Mouse (Mus musculus) B cell, adult 62 days (primary cell): ENCODE measurements around the gene Plxnb2. TPM values are rescaled to one million over a fixed set of nuclear protein-coding genes. Genes with fewer than 3 reads are reported as not detected.

Experiments used
- total RNA-seq: library from RNA; stranded (reverse); gene quantifications from 4 replicates; pipeline ENCODE4 v1.2.4, GENCODE M21; 2023

The Plxnb2 gene
- total RNA-seq = 9.1 to 12.3 TPM (median 11.3 TPM) in 4 replicates

DNA sequence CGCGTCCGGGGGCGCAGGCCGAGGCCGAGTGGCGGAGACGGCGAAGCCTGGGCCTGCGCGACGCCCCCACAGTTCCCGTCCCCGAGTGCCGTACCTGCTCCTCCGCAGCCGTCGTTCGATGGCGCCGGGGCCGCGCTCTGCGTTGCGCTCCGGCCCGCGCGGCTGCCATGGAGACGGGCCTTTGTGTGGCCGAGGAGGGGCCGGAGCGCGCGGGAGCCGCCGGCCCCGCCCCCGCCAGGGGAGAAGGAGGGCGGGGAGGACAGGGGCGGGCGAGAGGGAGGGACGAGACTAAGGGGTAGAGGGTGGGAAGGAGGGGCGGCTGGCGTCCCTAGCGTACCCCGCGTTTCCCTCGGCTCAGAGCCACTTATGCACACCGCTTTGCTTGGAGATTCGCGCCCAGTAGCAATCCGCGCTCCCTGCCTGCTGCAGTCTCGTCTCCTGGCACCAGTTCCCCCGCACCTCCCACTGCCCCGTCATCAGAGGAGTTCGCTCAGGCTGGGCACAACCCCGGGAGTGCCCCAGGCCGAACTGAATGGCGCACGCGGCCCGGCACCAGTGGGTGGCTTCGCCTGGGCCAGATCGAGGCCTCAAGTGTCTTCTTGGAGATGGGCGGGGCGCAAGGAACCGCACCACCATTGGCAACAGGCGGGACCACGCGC, at the start of gene Plxnb2:
TSS of gene Plxnb2 (minus strand) at position 218 of the 659 bp plus-strand sequence.

DNA sequence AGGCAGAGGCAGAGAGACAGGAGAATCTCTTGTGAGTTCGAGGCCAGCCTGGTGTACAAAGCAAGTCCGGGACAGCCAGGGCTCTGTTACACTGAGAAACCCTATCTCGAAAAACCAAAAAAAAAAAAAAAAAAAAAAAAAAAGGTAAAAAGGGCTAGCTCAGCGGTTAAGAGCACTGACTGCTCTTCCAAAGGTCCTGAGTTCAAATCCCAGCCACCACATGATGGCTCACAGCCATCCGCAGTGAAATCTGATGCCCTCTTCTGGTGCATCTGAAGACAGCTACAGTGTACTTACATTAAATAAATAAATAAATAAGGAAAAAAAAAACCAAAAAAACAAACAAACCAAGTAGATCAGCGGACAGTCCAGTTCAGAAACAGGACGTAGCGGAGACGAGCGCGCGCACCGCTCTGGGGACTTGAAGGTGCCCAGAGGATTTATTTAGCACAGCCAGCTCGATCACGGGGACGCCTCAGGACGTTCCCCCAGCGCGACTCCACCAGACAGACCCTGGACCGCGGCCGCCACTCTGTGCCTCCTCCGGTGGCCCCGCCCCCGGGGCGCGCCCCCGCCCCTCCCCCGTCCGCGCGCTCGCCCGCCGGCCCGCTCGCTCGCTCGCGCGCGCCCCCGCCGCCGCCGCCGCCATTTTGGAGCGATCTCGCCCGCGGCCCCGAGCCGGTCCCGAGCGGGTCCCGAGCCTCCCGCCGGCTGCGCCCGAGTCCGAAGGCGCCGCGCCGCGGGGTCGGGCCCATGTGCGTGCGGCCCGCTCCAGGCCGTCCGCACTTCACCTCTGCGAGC, 30.5 kb upstream of the Plxnb2 start, which contains the start of gene Ppp6r2:
TSS of gene Ppp6r2 (plus strand) at position 639 of the 801 bp plus-strand sequence.

DNA sequence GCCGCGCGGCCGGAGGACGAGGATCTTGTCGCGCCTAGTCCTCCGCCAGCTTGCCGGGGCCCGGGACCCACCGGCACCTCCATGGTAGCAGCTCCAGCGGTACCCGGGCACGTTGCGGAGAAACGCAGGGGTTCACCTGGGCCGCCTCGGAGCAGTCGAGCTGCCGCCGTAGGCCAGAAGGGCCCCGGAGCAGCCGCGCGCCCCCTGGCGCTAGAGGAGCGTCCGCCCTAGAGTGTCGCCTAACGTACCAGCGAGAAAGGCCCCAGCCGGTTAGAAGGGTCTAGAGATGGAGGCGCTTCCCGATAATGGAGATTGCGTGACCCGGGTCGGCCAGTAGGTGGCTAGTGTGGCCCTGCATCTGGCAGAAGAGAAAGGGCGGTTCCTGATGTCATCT, 15.7 kb upstream of the Plxnb2 start, which contains the start of gene Dennd6b:
TSS of gene Dennd6b (minus strand) at position 184 of the 394 bp plus-strand sequence.

DNA sequence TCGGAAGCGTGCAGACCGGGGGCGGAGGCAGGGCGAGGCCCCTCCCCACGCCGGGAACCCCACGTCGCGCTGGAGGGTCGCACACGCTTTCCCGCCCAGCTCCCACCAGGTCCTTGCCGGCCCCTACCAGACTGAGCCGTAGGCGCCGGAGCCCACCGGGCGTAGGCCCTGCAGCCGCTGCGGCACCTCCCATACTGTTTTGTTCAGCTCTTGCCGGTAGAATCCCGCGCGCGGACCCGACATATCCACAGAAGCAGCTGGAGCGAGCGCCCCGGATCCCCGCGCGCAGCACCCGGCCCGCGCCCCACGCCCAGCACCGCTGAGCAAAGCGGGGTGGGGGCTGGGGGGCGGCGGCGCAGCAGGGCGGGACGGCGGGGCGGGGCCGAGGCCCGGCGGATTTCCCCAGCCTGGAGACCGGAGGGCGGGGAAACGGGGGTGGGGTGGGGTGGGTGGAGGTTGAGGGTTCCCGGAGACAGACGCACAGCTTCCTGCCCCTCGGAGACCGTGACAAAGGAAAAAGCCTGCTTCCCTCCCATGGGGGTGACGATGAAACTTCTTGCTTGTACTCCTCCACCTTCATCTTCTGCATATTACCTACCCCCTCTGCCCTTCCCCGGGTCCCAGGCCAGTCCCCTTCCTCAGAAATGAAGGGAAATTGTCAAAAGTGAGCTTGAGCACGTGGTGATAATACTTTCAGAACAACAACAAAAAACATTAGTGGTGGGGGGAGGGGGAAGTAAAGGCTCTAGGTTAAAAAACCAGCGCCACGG, 31.1 kb downstream of the Plxnb2 start, which contains the start of gene Mapk11:
TSS of gene Mapk11 (minus strand) at position 358 of the 770 bp plus-strand sequence.

DNA sequence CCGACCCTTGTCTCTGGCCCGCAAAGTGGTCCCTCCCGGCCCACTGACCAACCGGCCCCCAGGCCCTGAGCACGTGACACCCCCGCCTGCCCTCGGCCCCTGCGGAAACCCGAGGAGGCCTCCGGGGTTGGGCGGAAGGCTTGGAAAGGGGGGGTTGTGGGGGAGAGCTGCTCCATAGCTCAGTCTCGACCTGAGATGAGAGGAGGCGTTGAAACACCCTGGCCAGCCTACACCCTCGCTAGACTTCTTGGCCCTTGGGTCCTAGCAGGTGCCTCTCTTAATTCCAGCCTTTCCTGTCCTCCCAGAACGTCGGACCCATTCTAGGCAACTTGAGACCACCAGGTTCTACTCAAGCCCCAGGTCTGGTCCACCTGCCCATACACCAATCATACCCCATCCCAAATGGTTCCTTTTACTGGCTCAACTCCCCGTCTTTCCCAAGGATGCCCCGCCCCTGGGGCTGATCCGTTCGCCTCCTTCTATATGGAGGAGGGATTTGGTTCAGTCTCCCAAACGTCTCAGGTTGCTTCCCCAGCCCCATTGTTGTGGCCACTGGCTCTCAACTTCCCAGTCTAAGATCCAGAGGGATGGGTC, 39.8 kb downstream of the Plxnb2 start, which contains the start of gene Mapk12:
TSS of gene Mapk12 (minus strand) at position 45 of the 594 bp plus-strand sequence.

DNA sequence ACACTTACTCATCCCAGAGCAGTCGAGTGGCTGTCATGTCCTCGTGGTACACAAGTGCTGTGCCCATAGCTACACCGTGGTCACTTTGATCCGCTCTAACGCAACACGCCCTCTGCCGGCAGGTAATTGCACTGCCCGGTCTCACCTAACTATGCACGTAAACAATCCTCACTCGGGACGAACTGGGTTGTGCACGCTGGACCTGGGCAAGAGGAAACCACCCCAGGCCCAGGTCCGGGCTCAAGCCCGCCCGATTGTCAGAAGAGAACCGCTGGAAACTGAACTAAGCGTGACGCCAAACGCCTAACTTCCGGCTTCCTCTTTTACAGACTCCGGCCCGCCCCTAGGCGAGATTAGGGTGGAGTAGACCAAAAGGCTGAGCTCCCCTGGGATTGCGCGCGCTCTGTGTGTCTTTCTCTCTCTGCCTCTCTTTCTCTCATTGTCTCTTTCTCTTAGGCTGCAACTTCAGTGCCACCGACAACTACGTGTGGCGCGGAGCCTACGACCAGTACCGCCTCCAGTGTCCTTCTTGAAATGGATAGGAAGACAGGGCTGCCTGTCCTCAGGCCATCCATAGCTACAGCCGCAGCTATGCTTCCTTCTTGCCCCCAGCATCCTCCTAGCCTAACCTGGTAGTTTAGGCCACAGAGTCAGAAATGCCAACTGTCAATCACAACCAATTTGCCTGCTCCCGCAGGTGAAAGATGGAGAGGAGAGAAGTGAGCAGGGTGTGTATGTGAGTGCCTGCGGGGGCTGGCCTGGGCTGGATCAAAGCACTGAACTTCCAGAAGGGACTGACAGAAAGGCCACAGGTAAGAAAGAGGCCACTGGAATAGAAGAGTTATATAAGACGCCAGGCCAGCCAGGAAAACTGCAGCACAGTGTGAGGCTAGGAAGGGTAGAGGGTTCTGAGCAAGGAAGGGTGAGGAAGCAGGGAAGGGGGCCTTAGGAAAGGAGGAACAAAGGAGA, 51.9 kb downstream of the Plxnb2 start, which contains the start of gene Hdac10:
TSS of gene Hdac10 (minus strand) at position 319 of the 969 bp plus-strand sequence.

DNA sequence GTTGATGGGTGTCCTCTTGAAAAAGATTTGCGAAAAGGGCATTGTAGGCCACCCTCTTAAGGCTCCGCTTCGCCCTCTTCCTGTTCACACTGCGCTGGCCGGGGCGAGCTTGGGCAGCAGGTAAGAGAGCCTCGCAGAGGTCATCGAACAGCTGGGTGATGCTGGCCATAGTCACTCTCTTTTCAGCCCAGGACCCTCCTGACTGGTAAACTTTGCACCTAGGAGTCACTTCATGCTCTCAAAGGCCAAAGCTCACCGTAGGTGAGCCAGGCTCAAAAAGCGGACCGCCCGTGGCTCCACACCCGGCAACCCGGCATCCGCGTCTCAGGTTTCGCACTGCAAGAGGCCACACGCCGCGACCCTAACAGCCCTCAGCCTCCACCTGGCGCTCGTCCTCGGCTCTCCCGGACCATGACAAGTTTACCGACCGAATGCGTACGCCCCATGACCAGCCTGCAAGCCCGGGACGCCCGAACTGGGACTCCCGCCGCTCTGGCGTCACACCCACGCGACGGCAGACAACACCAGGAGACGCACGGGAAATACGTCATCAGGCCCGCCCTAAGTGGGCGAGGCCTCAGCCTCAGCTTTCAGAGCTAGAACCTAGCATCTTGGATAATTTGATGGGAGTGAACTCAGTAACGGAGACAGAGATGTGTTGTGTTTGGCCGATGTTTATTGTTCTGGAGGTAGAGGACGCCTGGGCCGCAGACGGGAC, 57.8 kb downstream of the Plxnb2 start, which contains the start of gene Tubgcp6:
TSS of gene Tubgcp6 (minus strand) at position 464 of the 718 bp plus-strand sequence.

Other genes with a start within 250 kb of the Plxnb2 start
- gene Ttll8, start 226.4 kb downstream of the Plxnb2 start, total RNA-seq = not detected in 4 replicates
- gene Mlc1, start 201.8 kb downstream of the Plxnb2 start, total RNA-seq = not detected in 4 replicates
- not detected in 4 replicates for gene Mov10l1, start 197.9 kb downstream of the Plxnb2 start, total RNA-seq
- gene Panx2, start 121.1 kb downstream of the Plxnb2 start, total RNA-seq = not detected in 4 replicates
- 50.2 to 57.3 TPM (median 52.9 TPM) in 4 replicates for gene Trabd, start 105.7 kb downstream of the Plxnb2 start, total RNA-seq
- gene Selenoo, start 91.7 kb downstream of the Plxnb2 start, total RNA-seq = 23.2 to 26.5 TPM (median 23.9 TPM) in 4 replicates
- gene Tubgcp6, start 57.7 kb downstream of the Plxnb2 start, total RNA-seq = 55.4 to 58.7 TPM (median 55.8 TPM) in 4 replicates
- 83.7 to 94.1 TPM (median 89.5 TPM) in 4 replicates for gene Hdac10, start 52.1 kb downstream of the Plxnb2 start, total RNA-seq
- gene Mapk12, start 40.1 kb downstream of the Plxnb2 start, total RNA-seq = 14.5 to 18.8 TPM (median 16.9 TPM) in 4 replicates
- gene Mapk11, start 31.2 kb downstream of the Plxnb2 start, total RNA-seq = 73.3 to 78.7 TPM (median 77.4 TPM) in 4 replicates
- gene Dennd6b, start 15.7 kb upstream of the Plxnb2 start, total RNA-seq = 29.9 to 37.7 TPM (median 32.6 TPM) in 4 replicates
- gene Ppp6r2, start 30.8 kb upstream of the Plxnb2 start, total RNA-seq = 53.3 to 62.4 TPM (median 58.4 TPM) in 4 replicates
- 238 to 267 TPM (median 247 TPM) in 4 replicates for gene Sbf1, start 134.5 kb upstream of the Plxnb2 start, total RNA-seq
- not detected in 4 replicates for gene Adm2, start 141.9 kb upstream of the Plxnb2 start, total RNA-seq
- not detected in 4 replicates for gene Miox, start 153.6 kb upstream of the Plxnb2 start, total RNA-seq
- 38.4 to 46.3 TPM (median 41.9 TPM) in 4 replicates for gene Lmf2, start 174.9 kb upstream of the Plxnb2 start, total RNA-seq
- gene Ncaph2, start 174.9 kb upstream of the Plxnb2 start, total RNA-seq = 121 to 132 TPM (median 123 TPM) in 4 replicates
- gene Sco2, start 193.1 kb upstream of the Plxnb2 start, total RNA-seq = 14.3 to 17.6 TPM (median 15.7 TPM) in 4 replicates
- 0.50 to 1.0 TPM (median 0.87 TPM) in 4 replicates for gene Tymp, start 196.3 kb upstream of the Plxnb2 start, total RNA-seq
- not detected in 4 replicates for gene Odf3b, start 198.5 kb upstream of the Plxnb2 start, total RNA-seq
- gene Klhdc7b, start 204.1 kb upstream of the Plxnb2 start, total RNA-seq = not detected in 4 replicates
- not detected in 4 replicates for gene Syce3, start 229.7 kb upstream of the Plxnb2 start, total RNA-seq
- 7.6 to 14.5 TPM (median 12.0 TPM) in 4 replicates for gene Cpt1b, start 245.1 kb upstream of the Plxnb2 start, total RNA-seq
- gene C730034F03Rik, start 248.8 kb upstream of the Plxnb2 start, total RNA-seq = 10.8 to 14.3 TPM (median 13.9 TPM) in 4 replicates
- gene Gm44502, start 248.9 kb upstream of the Plxnb2 start, total RNA-seq = 0.72 TPM in 1 of 4 replicates, not detected in the others
- gene Chkb, start 249.1 kb upstream of the Plxnb2 start, total RNA-seq = 289 to 340 TPM (median 320 TPM) in 4 replicates